Mouse (Mus musculus): Measurements from ENCODE around the gene Gna14.
A peak's percentile ranks its signal among the peaks of the same experiment; 100 is the strongest.

Gna14 gene

GRCm38 (mm10) chr19:16598653-16599297 lies 163.2 kb downstream of the Gna14 start:
- DNase-seq: no peak

- peak; percentile 55 for DNase-seq
Observed at GRCm38 (mm10) chr19:16599298-16599970, 163.9 kb downstream of the Gna14 start.

GRCm38 (mm10) chr19:16602026-16602425 lies 166.5 kb downstream of the Gna14 start:
- no peak for DNase-seq

GRCm38 (mm10) chr19:16607634-16608033 lies 172.1 kb downstream of the Gna14 start:
- DNase-seq: no peak

GRCm38 (mm10) chr19:16623154-16623553 lies 187.6 kb downstream of the Gna14 start:
- DNase-seq: no peak

GRCm38 (mm10) chr19:16624994-16625393 lies 189.4 kb downstream of the Gna14 start:
- DNase-seq: no peak

GRCm38 (mm10) chr19:16625610-16626395 lies 190.2 kb downstream of the Gna14 start:
- peak; percentile 6 for DNase-seq
